Mouse (Mus musculus): ENCODE measurements around the gene Agap1. TPM values are rescaled to one million over a fixed set of nuclear protein-coding genes. Genes with fewer than 3 reads are reported as not detected.

Agap1 gene
- polyA plus RNA-seq, 1 experiment from 2014 or later = 7.2 TPM

- no peak overlapping the region for H3K4me3 ChIP-seq
- no peak overlapping the region for H3K9ac ChIP-seq
- no peaks in the 10 kb centered on the region for H3K36me3 ChIP-seq
- H3K27ac ChIP-seq = no peak overlapping the region
- H3K27me3 ChIP-seq = no peaks in the 10 kb centered on the region
- H3K4me2 ChIP-seq = no peak overlapping the region
- 65% methylated on average over 2 of the region's 2 CpGs for WGBS
- no peaks in the 10 kb centered on the region for H3K9me3 ChIP-seq (replicated peaks)
- ATAC-seq (replicated peaks; ENCODE audit: insufficient number of reproducible peaks, insufficient read depth, low FRiP score, low read depth) = no peak
- H3K4me1 ChIP-seq (replicated peaks) = no peaks in the 10 kb centered on the region
Measured at GRCm38 (mm10) chr1:89899036-89899435, 444.4 kb downstream of the Agap1 start.

- Histone ChIP-seq H3K4me3 (no peak overlapping the region), H3K27me3 (no peaks in the 10 kb centered on the region), H3K9me3 (replicated peaks) (no peaks in the 10 kb centered on the region), H3K36me3 (no peaks in the 10 kb centered on the region), H3K27ac (no peak overlapping the region), H3K4me2 (no peak overlapping the region), H3K4me1 (replicated peaks) (no peaks in the 10 kb centered on the region), H3K9ac (no peak overlapping the region)
- WGBS = 72% methylated on average over 11 of the region's 11 CpGs
- ATAC-seq (replicated peaks; ENCODE audit: insufficient number of reproducible peaks, insufficient read depth, low FRiP score, low read depth) = no peak
Measured at GRCm38 (mm10) chr1:89899761-89900445, 445.3 kb downstream of the Agap1 start.

GRCm38 (mm10) chr1:89901381-89901780, 446.8 kb downstream of the Agap1 start:
- H3K36me3 ChIP-seq = no peaks in the 10 kb centered on the region
- 78% methylated on average over 4 of the region's 4 CpGs for WGBS
- ATAC-seq (replicated peaks; ENCODE audit: insufficient number of reproducible peaks, insufficient read depth, low FRiP score, low read depth) = no peak

GRCm38 (mm10) chr1:89902236-89902635, 447.6 kb downstream of the Agap1 start:
- ATAC-seq (replicated peaks; ENCODE audit: insufficient number of reproducible peaks, insufficient read depth, low FRiP score, low read depth) = no peak
- Histone ChIP-seq H3K27me3 (no peaks in the 10 kb centered on the region), H3K9ac (no peak overlapping the region), H3K4me1 (replicated peaks) (no peaks in the 10 kb centered on the region), H3K4me3 (no peak overlapping the region), H3K36me3 (no peaks in the 10 kb centered on the region), H3K9me3 (replicated peaks) (no peaks in the 10 kb centered on the region), H3K27ac (no peak overlapping the region), H3K4me2 (no peak overlapping the region)
- 81% methylated on average over 2 of the region's 2 CpGs for WGBS

More at GRCm38 (mm10) chr1:89901381-89901780, 446.8 kb downstream of the Agap1 start:
- Histone ChIP-seq H3K9ac (no peak overlapping the region), H3K4me3 (no peak overlapping the region), H3K4me1 (replicated peaks) (no peaks in the 10 kb centered on the region), H3K27ac (no peak overlapping the region), H3K27me3 (no peaks in the 10 kb centered on the region), H3K9me3 (replicated peaks) (no peaks in the 10 kb centered on the region), H3K4me2 (no peak overlapping the region)

- Histone ChIP-seq H3K4me1 (replicated peaks) (no peaks in the 10 kb centered on the region), H3K9me3 (replicated peaks) (no peaks in the 10 kb centered on the region), H3K27me3 (no peaks in the 10 kb centered on the region), H3K4me3 (no peak overlapping the region), H3K36me3 (no peaks in the 10 kb centered on the region), H3K9ac (no peak overlapping the region), H3K4me2 (no peak overlapping the region), H3K27ac (no peak overlapping the region)
- 67% methylated on average over 1 of the region's 1 CpGs for WGBS
- ATAC-seq (replicated peaks; ENCODE audit: insufficient number of reproducible peaks, insufficient read depth, low FRiP score, low read depth) = no peak
Measured at GRCm38 (mm10) chr1:89902641-89903040, 448.0 kb downstream of the Agap1 start.

GRCm38 (mm10) chr1:89909796-89910195, 455.2 kb downstream of the Agap1 start:
- 89% methylated on average over 8 of the region's 8 CpGs for WGBS
- ATAC-seq (replicated peaks; ENCODE audit: insufficient number of reproducible peaks, insufficient read depth, low FRiP score, low read depth) = no peak
- Histone ChIP-seq H3K4me1 (replicated peaks) (no peaks in the 10 kb centered on the region), H3K4me2 (no peak overlapping the region), H3K27ac (no peak overlapping the region), H3K36me3 (no peaks in the 10 kb centered on the region), H3K9me3 (replicated peaks) (no peaks in the 10 kb centered on the region), H3K4me3 (no peak overlapping the region), H3K9ac (no peak overlapping the region), H3K27me3 (no peaks in the 10 kb centered on the region)

GRCm38 (mm10) chr1:89912392-89912791, 457.8 kb downstream of the Agap1 start:
- Histone ChIP-seq H3K4me1 (replicated peaks) (no peaks in the 10 kb centered on the region), H3K9ac (no peak overlapping the region), H3K4me2 (no peak overlapping the region), H3K27me3 (peaks cover 11% of the 10 kb centered on the region), H3K9me3 (replicated peaks) (no peaks in the 10 kb centered on the region), H3K4me3 (no peak overlapping the region), H3K27ac (no peak overlapping the region), H3K36me3 (no peaks in the 10 kb centered on the region)
- no peak for ATAC-seq (replicated peaks; ENCODE audit: insufficient number of reproducible peaks, insufficient read depth, low FRiP score, low read depth)
- 50% methylated on average over 5 of the region's 5 CpGs for WGBS

- Histone ChIP-seq H3K27me3 (peaks cover 23% of the 10 kb centered on the region), H3K9me3 (replicated peaks) (no peaks in the 10 kb centered on the region), H3K9ac (no peak overlapping the region), H3K36me3 (no peaks in the 10 kb centered on the region), H3K4me1 (replicated peaks) (no peaks in the 10 kb centered on the region), H3K27ac (no peak overlapping the region), H3K4me2 (no peak overlapping the region), H3K4me3 (no peak overlapping the region)
- 74% methylated on average over 4 of the region's 4 CpGs for WGBS
- no peak for ATAC-seq (replicated peaks; ENCODE audit: insufficient number of reproducible peaks, insufficient read depth, low FRiP score, low read depth)
Measured at GRCm38 (mm10) chr1:89913611-89914010, 459.0 kb downstream of the Agap1 start.

GRCm38 (mm10) chr1:89918111-89918510, 463.5 kb downstream of the Agap1 start:
- Histone ChIP-seq H3K4me1 (replicated peaks) (peaks cover 5% of the 10 kb centered on the region), H3K9me3 (replicated peaks) (no peaks in the 10 kb centered on the region), H3K4me2 (no peak overlapping the region), H3K36me3 (no peaks in the 10 kb centered on the region), H3K27ac (no peak overlapping the region), H3K4me3 (no peak overlapping the region), H3K27me3 (peaks cover 68% of the 10 kb centered on the region), H3K9ac (no peak overlapping the region)
- ATAC-seq (replicated peaks; ENCODE audit: insufficient number of reproducible peaks, insufficient read depth, low FRiP score, low read depth) = no peak
- 23% methylated on average over 18 of the region's 18 CpGs for WGBS

GRCm38 (mm10) chr1:89919206-89919605, 464.6 kb downstream of the Agap1 start:
- Histone ChIP-seq H3K36me3 (no peaks in the 10 kb centered on the region), H3K9me3 (replicated peaks) (no peaks in the 10 kb centered on the region), H3K4me3 (no peak overlapping the region), H3K4me1 (replicated peaks) (peaks cover 13% of the 10 kb centered on the region), H3K9ac (no peak overlapping the region), H3K27ac (no peak overlapping the region), H3K4me2 (no peak overlapping the region), H3K27me3 (peaks cover 79% of the 10 kb centered on the region)
- no peak for ATAC-seq (replicated peaks; ENCODE audit: insufficient number of reproducible peaks, insufficient read depth, low FRiP score, low read depth)
- 75% methylated on average over 6 of the region's 6 CpGs for WGBS

GRCm38 (mm10) chr1:89921806-89922205, 467.2 kb downstream of the Agap1 start:
- H3K27ac ChIP-seq = no peak overlapping the region
- H3K9me3 ChIP-seq (replicated peaks) = no peaks in the 10 kb centered on the region
- H3K4me2 ChIP-seq = no peak overlapping the region
- 5% methylated on average over 10 of the region's 10 CpGs for WGBS
- H3K4me3 ChIP-seq = no peak overlapping the region
- H3K36me3 ChIP-seq = no peaks in the 10 kb centered on the region
- peaks cover 100% of the 10 kb centered on the region for H3K27me3 ChIP-seq
- peaks cover 15% of the 10 kb centered on the region for H3K4me1 ChIP-seq (replicated peaks)
- ATAC-seq (replicated peaks; ENCODE audit: insufficient number of reproducible peaks, insufficient read depth, low FRiP score, low read depth) = no peak
- no peak overlapping the region for H3K9ac ChIP-seq

- no peak overlapping the region for H3K4me3 ChIP-seq
- no peaks in the 10 kb centered on the region for H3K36me3 ChIP-seq
- no peak overlapping the region for H3K27ac ChIP-seq
- peaks cover 100% of the 10 kb centered on the region for H3K27me3 ChIP-seq
- no peaks in the 10 kb centered on the region for H3K9me3 ChIP-seq (replicated peaks)
- 2% methylated on average over 7 of the region's 7 CpGs for WGBS
- no peak for ATAC-seq (replicated peaks; ENCODE audit: insufficient number of reproducible peaks, insufficient read depth, low FRiP score, low read depth)
- H3K4me1 ChIP-seq (replicated peaks) = peaks cover 20% of the 10 kb centered on the region
- H3K9ac ChIP-seq = no peak overlapping the region
- no peak overlapping the region for H3K4me2 ChIP-seq
Measured at GRCm38 (mm10) chr1:89922282-89922681, 467.7 kb downstream of the Agap1 start.

Data from heart, embryonic 15.5 days (tissue).